In genomic region chr13:112463868-112464625, GRCm38 (mm10) we compare ENCODE assay signal across 8 mouse cellular contexts. TPM values are rescaled to one million over a fixed set of nuclear protein-coding genes. Genes with fewer than 3 reads are reported as not detected.
A peak's percentile ranks its signal among the peaks of the same experiment; 100 is the strongest.
DNase-seq lines count a peak whose midpoint lies in the region; ATAC-seq and TF ChIP-seq lines count a peak whose summit lies in the region.

Gene Il6st (plus strand): TSS chr13:112464070.

- no peaks in the 10 kb centered on the region for H3K9me3 ChIP-seq in hindbrain, embryonic 14.5 days (ENCODE audit: control insufficient read depth, low read length)

- peak within 1 kb of the TSS; percentile 80 for H3K4me2 ChIP-seq in hindbrain, embryonic 14.5 days (replicated peaks)

- DNase-seq in Patski (ENCODE audit: low read depth, low spot score) = no peak
- peak; percentile 98 to 99 for DNase-seq in cerebellum, postnatal 14 days
- peak; percentile 86 to 93 for DNase-seq in frontal cortex, postnatal 25 days (ENCODE audit: low spot score in 2 of 2)
- peak; percentile 91 for DNase-seq in hindbrain, embryonic 14.5 days (ENCODE audit: low spot score)
- DNase-seq in layer of hippocampus, postnatal 36 days = peak; percentile 91 to 93
- DNase-seq in lung, postnatal 36 days = peak; percentile 98
- peak; percentile 97 for DNase-seq in retina, postnatal 1 day
- DNase-seq in urinary bladder, adult 18-20 months (ENCODE audit: low spot score in 2 of 2) = peak; percentile 91 to 97

- POLR2A ChIA-PET in Patski (lab: Charles Lee) = interaction anchor here (0.5 to 1.4 kb wide), 4 partner anchors 17 to 126 kb away, joined by 3 to 5 read pairs (median 4); no protein-coding TSS in a partner anchor

- TF ChIP-seq CTCF in Patski (IDR thresholded peaks at IDR 0.05) = no peak

- H3K36me3 ChIP-seq in hindbrain, embryonic 14.5 days (replicated peaks; ENCODE audit: control insufficient read depth, insufficient read depth) = no peaks in the 10 kb centered on the region

- under 1% methylated on average over 81 of the region's 85 CpGs for WGBS in hindbrain, embryonic 14.5 days

- H3K27me3 ChIP-seq in Patski = no peaks in the 10 kb centered on the region
- no peaks in the 10 kb centered on the region for H3K27me3 ChIP-seq in hindbrain, embryonic 14.5 days (ENCODE audit: control insufficient read depth, insufficient read depth, low read length)

- H3K4me1 ChIP-seq in hindbrain, embryonic 14.5 days (replicated peaks; ENCODE audit: control insufficient read depth, insufficient read depth, low read length) = peaks cover 18% of the 10 kb centered on the region; the same call in 1 of the 2 replicates

- CTCF ChIA-PET in Patski (lab: Charles Lee) = no interaction called here

- in situ Hi-C loops in Patski (cut with MboI; ENCODE audit: low pct_unique_long_range_greater_than_20kb) = loop anchor here (5.0 kb wide), 1 partner anchor 147 kb away; no protein-coding TSS in a partner anchor

- H3K9ac ChIP-seq in hindbrain, embryonic 14.5 days = peak within 1 kb of the TSS; percentile 90

- H3K4me3 ChIP-seq in hindbrain, embryonic 14.5 days (replicated peaks; ENCODE audit: low read length) = peak within 1 kb of the TSS; percentile 96

- peak within 1 kb of the TSS; percentile 79 for H3K27ac ChIP-seq in hindbrain, embryonic 14.5 days

- peak; percentile 98 for ATAC-seq in Patski
- peak; percentile 100 for ATAC-seq in hindbrain, embryonic 14.5 days (ENCODE audit: low FRiP score)

RNA-seq across cellular contexts. Expression of gene Il6st, which starts in this region (rescaled TPM):
- polyA plus RNA-seq in Patski (2021) = 125 TPM
- polyA plus RNA-seq in hindbrain, embryonic 14.5 days (2014; fragmentation: Nextera tagmentation; extraction: Ambion mirVana) = 32.0 and 34.4 TPM in 2 replicates
- total RNA-seq in layer of hippocampus, postnatal 36 days (2021) = 10 to 100 TPM; 67.3 to 80.3 TPM
